ENCODE assay signal across 10 mouse cellular contexts in genomic region chr9:122701817-122702216, GRCm38 (mm10). TPM values are rescaled to one million over a fixed set of nuclear protein-coding genes. Genes with fewer than 3 reads are reported as not detected.
DNase-seq lines count a peak whose midpoint lies in the region; ATAC-seq and TF ChIP-seq lines count a peak whose summit lies in the region.
"Had no signal": no experiment of that assay in that cellular context is flagged by ENCODE, and none has a peak within 500 bp of the region (broad histone marks: within the 10 kb centered on the region; RNA-seq: fewer than 3 reads in every experiment).

No protein-coding gene starts in this region.

- ATAC-seq in embryonic facial prominence, embryonic 14.5 days (ENCODE audit: low read depth): no peak
- ATAC-seq: Patski had no signal

- H3K27ac ChIP-seq in heart, adult 2 months: no peak overlapping the region
- H3K27ac ChIP-seq in embryonic facial prominence, embryonic 14.5 days (replicated peaks; ENCODE audit: low read depth, low read length): no peak overlapping the region
- no peak overlapping the region; the same call in 1 of the 2 replicates for H3K27ac ChIP-seq in left cerebral cortex, adult 2 months

- H3K4me3 ChIP-seq in heart, adult 2 months: no peak overlapping the region
- no peak overlapping the region for H3K4me3 ChIP-seq in embryonic facial prominence, embryonic 14.5 days (ENCODE audit: low read depth, low read length)
- no peak overlapping the region for H3K4me3 ChIP-seq in left cerebral cortex, adult 2 months

- no peaks in the 10 kb centered on the region for H3K4me1 ChIP-seq in heart, adult 2 months (ENCODE audit: control insufficient read depth, insufficient read depth, low read length)
- H3K4me1 ChIP-seq in embryonic facial prominence, embryonic 14.5 days (ENCODE audit: control insufficient read depth, insufficient read depth, low read length): no peaks in the 10 kb centered on the region

- intact Hi-C loops in heart, postnatal 10 days (cut with DNase I): no loop called here
- intact Hi-C loops in heart, adult 2 months (cut with DNase I): no loop called here
- intact Hi-C loops in left cerebral cortex, adult 2 months (cut with DNase I): no loop called here

- H3K4me2 ChIP-seq in embryonic facial prominence, embryonic 14.5 days (ENCODE audit: low read depth, low read length): no peak overlapping the region

- WGBS in heart, adult 2 months: 4% methylated on average over 3 of the region's 3 CpGs
- 3% methylated on average over 3 of the region's 3 CpGs for WGBS in embryonic facial prominence, embryonic 14.5 days

- H3K27me3 ChIP-seq in heart, adult 2 months (ENCODE audit: control insufficient read depth, insufficient read depth, low read length): no peaks in the 10 kb centered on the region; the same call in 1 of the 2 replicates
- no peaks in the 10 kb centered on the region for H3K27me3 ChIP-seq in embryonic facial prominence, embryonic 14.5 days (replicated peaks; ENCODE audit: control insufficient read depth, insufficient read depth, low read length)

- H3K9ac ChIP-seq in heart, adult 2 months (ENCODE audit: low read depth, low read length): no peak overlapping the region
- H3K9ac ChIP-seq in embryonic facial prominence, embryonic 14.5 days (ENCODE audit: low read depth, low read length): no peak overlapping the region

- H3K36me3 ChIP-seq in heart, adult 2 months (ENCODE audit: control insufficient read depth, insufficient read depth, low read length): no peaks in the 10 kb centered on the region
- no peaks in the 10 kb centered on the region for H3K36me3 ChIP-seq in embryonic facial prominence, embryonic 14.5 days (ENCODE audit: control insufficient read depth, insufficient read depth, low read length)

- TF ChIP-seq EP300 in heart, adult 2 months (IDR thresholded peaks at IDR 0.05; ENCODE audit: insufficient read depth, low read depth, low read length): no peak

- no peak for TF ChIP-seq POLR2A in heart, adult 2 months (IDR thresholded peaks at IDR 0.05; ENCODE audit: insufficient read depth, low read depth, low read length)

- H3K9me3 ChIP-seq in embryonic facial prominence, embryonic 14.5 days (ENCODE audit: control insufficient read depth, low read length): no peaks in the 10 kb centered on the region

- TF ChIP-seq CTCF in heart, adult 2 months (IDR thresholded peaks at IDR 0.05): no peak
- no peak for TF ChIP-seq CTCF in left cerebral cortex, adult 2 months (IDR thresholded peaks at IDR 0.05)

- no peaks in the 10 kb centered on the region for H3K79me2 ChIP-seq in heart, adult 2 months (replicated peaks; ENCODE audit: control insufficient read depth, insufficient read depth, low read length)

- peak; percentile 20 to 64 for DNase-seq in heart, postnatal 10 days
- DNase-seq in heart, adult 2 months: no peak
- DNase-seq in thymus, postnatal 14 days: peak; percentile 8
- DNase-seq in thymus, postnatal 25 days: no peak
- peak; percentile 53 for DNase-seq in embryonic facial prominence, embryonic 14.5 days (ENCODE audit: low spot score)
- DNase-seq in telencephalon, adult 2 months (ENCODE audit: low read depth, low spot score): peak; percentile 51
- no peak for DNase-seq in left cerebral cortex, adult 2 months (ENCODE audit: extremely low spot score in 1 of 2, low spot score in 2 of 2)
- DNase-seq in left cerebral cortex, adult 18-20 months (ENCODE audit: low spot score in 2 of 2): no peak

RNA-seq across cellular contexts. Expression of gene Topaz1, which starts 45.3 kb away (rescaled TPM):
- not detected for total RNA-seq in heart, postnatal 10 days (2021)
- not detected for total RNA-seq in heart, adult 2 months (2021)
- polyA plus RNA-seq in heart, adult 2 months (2012; rRNA removed): not detected in 2 replicates
- polyA plus RNA-seq in embryonic facial prominence, embryonic 14.5 days (2014; fragmentation: Nextera tagmentation; extraction: Ambion mirVana): not detected in 2 replicates
- not detected for total RNA-seq in left cerebral cortex, adult 2 months (2021)
- not detected for total RNA-seq in left cerebral cortex, adult 18-20 months (2021)
- total RNA-seq: megakaryocyte, adult 5-6 weeks had no signal
- polyA plus RNA-seq: Patski had no signal

Comparison
In these comparisons a context has a peak if more than half of its experiments do, and no peak if none do; other contexts are left out.
1. DNase-seq: peak in heart, postnatal 10 days (2 of 2), thymus, postnatal 14 days (single experiment), embryonic facial prominence, embryonic 14.5 days (single experiment) and telencephalon, adult 2 months (single experiment); none in heart, adult 2 months (0 of 2), thymus, postnatal 25 days (single experiment), left cerebral cortex, adult 2 months (0 of 2) and left cerebral cortex, adult 18-20 months (0 of 2).